Mouse (Mus musculus): ENCODE measurements around the gene Gzma.

Gzma gene

DNA sequence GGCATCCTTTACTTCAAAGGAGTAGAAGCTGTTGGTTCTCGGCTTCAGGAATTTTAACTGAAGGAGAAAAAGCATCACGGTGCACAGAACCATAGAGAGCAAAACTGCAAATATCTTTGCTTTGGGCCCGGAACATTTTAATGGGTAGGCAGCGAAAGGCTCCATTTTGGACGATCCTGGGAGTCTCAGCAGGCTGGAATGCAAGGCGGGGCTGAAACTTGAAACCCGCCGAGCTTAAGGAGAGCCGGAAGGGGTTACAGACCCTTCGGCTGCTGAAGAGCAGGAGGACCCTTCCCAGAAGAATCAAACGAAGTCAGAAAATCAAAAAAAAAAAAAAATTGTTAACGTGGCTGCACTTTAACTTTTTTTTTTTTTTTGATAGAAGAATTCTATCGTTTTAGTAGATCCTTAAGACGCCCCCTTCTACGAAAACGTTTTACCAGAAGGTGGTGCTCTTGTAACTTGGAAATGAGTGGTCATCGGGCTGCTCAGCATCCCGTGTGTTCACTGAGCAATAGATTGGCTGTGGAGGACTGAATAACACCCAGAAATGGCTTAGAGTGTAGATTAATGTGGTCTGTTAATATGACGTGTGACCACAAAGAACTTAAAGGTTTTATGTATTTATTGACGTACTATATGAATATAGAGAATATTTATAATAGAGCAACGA lies 54.4 kb downstream of the Gzma start, which contains the start of gene Gpx8:
Gene Gpx8 (minus strand): TSS at position 200 of the 673 bp plus-strand sequence.
- in situ Hi-C loops (cut with MboI, MseI): loop anchor here (5.0 kb wide), 2 partner anchors 216 to 364 kb away; no protein-coding TSS in a partner anchor

DNA sequence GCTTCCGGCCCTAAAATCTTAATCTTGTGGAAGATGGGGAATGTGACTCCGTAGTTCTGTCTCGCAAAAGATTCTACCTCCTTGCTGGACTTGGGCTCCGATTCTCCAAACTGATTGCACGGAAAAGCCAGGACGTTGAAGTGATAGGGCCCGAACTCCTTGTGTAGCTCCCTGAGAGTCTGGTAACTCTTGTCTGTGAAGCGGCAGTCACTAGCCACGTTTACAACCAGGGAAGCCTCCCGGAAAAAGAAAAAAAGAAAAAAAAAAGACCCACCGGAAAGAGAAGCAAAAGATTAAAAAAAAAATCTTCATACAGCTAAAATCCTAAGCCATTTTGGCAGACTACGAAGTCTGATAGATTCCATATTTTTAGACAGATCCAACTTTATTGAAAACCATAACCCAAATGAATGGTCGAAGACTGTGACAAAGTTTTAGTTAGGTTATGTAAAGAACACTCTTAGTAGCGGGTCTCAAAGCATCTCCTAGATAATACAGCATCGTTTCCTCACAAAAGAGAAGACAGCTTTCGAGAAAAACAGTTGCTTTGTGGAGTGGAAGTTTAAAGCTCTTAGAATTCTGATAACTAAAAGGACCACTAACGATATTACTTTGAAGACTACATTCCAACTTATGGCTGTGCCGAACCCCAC lies 55.2 kb downstream of the Gzma start:
- in situ Hi-C loops (cut with MboI, MseI): loop anchor here (5.0 kb wide), 2 partner anchors 217 to 363 kb away; no protein-coding TSS in a partner anchor

DNA sequence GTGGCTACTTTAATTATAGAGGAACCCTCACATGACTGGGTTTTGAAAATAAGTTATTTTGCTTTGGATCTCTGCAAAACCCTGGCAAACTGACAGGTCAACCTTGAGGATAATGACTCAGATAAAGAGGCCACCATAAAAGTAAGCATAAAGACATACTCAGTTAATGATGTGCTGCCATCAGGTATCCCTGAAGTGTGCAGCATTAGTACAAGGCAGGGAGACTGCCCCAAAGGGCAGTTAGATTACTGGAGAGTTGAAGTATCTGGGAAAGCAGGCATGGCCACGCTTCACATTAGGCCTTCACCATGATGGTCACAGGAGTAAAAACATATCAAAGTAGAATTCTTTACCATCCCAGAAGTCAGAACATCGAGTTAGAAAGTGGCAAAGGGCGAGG lies 55.9 kb downstream of the Gzma start:
- in situ Hi-C loops (cut with MboI, MseI): loop anchor here (5.0 kb wide), 2 partner anchors 217 to 363 kb away; no protein-coding TSS in a partner anchor

Measured in regulatory T cell (primary cell).